Mouse (Mus musculus): Measurements from ENCODE around the gene Tfrc.

Tfrc gene

GRCm38 (mm10) chr16:32669243-32669642 lies 60.5 kb downstream of the Tfrc start:
- no peak for DNase-seq (ENCODE audit: low spot score in 2 of 2)

DNA sequence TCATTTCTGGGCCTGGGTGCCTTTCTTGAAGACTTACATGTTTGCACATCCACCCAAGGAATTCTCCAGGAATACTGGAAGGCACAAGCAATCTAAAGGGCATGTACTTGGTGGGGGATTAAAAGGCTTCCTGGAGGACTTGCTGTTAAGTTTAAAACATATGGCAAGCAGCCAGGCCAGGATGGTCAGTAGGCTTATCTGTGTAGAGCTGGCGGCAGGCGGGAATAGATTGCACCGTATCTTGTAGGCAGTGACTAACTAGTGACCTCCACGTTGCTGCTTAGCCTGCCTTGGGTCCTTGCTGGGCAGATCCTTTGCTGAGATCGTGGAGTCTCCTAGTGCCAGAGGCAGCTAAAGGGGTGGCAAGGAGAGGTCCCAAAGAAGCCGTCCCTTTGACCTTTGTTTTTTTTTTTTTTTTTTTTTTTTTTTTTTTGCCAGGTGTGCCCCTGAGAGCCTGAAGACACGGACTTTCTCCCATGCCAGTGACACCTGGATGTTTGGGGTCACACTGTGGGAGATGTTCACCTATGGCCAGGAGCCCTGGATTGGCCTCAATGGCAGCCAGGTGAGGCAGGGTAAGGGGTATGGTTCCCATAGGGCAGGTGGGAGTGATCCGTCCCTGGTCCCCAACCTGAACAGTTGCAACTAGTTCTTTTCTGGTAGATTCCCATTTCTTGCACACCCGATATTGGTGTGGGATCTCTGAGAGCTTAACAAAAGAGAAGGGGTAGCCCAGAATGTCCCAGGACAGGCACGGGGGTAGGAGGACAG lies 61.8 kb downstream of the Tfrc start:
- no peak for DNase-seq (ENCODE audit: low spot score in 2 of 2)

GRCm38 (mm10) chr16:32671206-32671887 lies 62.6 kb downstream of the Tfrc start:
- DNase-seq (ENCODE audit: low spot score in 2 of 2), result no peak

DNA sequence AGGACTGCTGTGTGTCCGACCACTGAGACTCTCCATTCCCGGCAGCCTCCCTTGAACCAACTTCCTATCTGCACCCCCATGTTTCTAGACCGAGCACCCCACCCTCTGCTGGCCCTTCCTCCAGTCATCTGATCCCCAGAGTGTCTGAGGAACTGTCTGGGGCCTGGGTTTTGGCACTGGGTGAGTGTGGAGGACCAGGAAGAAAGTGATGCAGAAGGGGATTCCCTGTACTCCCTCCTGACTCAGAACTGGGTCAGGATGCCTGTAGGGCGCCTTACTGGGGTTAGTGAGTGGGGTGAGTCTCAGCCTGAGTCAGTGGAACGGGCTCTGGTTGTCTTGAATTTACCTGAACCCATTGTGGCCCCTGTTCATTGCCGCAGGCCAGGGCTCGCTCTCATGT lies 63.5 kb downstream of the Tfrc start:
- no peak for DNase-seq (ENCODE audit: low spot score in 2 of 2)

DNA sequence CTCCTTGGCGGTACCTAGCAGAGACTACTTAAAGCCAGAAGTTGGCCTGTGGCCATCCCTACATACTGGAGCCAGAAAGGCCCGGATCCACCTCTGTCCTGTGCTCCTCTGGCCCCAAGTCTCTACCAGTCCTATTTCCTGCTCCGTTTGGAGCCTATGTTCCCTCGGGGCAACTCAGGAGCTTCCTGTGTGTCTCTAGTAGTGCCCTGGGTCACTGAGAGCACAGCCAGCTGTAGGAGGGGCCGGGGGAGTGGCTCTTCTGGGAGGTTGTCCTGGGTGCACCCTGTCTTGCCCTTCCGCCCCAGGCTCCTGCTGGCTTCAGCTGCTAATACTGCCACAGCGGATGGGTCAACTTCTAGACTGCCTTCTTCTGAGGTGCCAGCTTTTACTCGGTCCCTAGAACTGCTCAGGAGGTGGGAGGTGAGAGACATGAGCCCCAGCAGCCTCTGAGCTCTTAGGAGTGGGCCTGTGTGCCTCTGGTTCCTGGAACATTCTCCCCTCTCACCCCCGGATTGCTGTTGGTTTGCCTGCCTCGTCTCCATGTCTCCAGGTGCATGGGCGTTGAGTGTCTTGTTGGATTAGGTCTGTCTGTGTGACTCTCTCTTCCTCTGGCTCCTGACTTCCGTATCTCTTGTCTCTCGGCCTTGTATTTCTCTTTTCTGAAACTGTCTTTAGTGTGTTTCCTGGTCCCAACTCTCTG lies 64.3 kb downstream of the Tfrc start:
- DNase-seq (ENCODE audit: low spot score in 2 of 2), result no peak

DNA sequence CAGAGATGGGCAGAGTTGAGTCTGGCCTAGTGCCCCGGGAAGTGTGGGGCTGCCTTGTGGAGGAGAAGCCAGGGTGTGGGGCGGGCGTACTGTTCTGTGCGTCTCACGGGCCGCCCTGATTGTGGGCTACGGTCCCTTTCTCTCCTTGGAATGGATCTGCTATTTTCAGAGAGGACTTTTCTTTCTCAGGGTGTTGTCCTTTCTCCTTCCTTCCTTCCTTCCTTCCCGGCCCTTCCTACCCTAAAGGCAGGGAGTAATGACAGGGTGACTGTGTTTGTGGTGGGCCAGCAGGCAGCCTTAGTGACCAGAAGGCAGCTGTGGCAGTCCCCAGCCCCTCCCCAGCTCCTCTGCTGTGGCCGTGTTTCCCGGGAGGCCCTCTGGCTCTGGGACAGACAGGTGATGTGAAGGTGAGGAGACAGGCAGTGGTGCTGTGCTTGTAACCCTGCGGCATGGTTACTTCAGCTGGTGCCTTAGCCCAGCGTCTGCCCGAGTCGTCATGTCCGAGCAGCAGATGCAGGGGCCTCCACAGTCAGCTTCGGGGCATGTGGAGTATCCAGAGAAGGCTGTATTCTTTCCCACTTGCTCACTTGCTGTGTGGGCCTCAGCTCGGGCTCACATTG lies 65.5 kb downstream of the Tfrc start:
- no peak for DNase-seq (ENCODE audit: low spot score in 2 of 2)

DNA sequence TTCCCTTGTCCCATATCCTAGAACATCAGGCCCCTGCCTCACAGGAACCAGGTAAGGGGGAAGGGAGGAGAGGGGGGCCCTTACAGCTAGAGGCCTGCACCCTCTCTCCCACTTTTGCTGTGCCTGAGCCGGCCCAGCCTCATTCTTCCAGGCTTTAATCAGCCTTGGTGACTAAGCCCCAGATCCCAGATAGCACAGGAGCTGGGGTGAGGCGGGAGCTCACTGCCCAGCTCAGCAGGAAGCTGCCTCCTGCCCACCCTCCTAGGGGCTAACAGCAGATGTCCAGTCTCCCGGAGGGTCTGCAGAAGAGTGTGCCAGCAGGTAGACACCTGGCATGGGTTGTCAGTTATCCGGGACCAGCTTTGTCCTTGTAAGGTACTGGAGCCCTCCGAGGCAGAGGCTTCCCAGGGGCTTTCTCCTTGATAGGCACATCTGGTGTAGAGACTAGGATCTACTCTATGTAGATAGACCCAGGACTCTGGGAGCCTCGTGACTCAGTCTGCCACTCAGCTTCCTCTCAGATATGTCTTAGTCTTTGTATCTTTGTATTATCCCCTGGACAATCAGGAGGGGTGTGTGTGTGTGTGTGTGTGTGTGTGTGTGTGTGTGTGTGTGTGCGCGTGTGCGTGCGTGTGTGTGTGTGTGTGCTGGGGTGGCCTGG lies 68.5 kb downstream of the Tfrc start:
- DNase-seq (ENCODE audit: low spot score in 2 of 2), result no peak

GRCm38 (mm10) chr16:32677903-32678302 lies 69.2 kb downstream of the Tfrc start:
- no peak for DNase-seq (ENCODE audit: low spot score in 2 of 2)

DNA sequence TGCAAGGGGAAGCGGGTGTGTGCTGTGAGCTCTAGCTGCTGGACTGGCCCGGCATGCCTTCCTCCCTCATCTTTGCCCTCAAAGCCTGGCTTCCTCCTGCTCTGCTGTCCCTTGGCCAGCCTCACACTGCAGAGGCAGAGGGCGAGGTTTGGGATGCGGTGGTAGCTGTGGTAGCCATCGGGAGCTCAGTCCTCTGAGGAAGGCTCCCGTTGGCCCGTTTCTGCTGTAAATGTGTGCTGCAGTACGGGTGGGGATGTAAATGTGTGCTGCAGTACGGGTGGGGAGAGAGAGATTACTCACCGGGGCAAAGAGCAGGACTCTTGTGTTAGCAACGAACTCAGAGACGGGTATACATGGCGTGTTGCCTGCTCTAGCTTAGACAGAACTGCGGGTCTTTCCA lies 70.1 kb downstream of the Tfrc start:
- DNase-seq (ENCODE audit: low spot score in 2 of 2), result no peak

DNA sequence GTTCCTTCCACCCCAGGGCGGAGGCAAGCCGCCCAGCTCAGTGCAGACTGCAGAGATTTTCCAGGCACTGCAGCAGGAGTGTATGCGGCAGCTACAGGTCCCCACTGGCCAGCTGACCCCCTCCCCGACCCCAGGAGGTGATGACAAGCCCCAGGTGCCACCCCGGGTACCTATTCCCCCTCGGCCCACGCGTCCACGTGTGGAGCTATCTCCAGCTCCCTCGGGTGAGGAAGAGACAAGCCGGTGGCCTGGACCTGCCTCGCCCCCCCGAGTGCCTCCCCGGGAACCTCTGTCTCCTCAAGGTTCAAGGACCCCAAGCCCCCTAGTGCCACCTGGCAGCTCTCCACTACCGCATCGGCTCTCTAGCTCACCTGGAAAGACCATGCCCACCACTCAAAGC lies 71.3 kb downstream of the Tfrc start:
- no peak for DNase-seq (ENCODE audit: low spot score in 2 of 2)

GRCm38 (mm10) chr16:32680806-32681205 lies 72.1 kb downstream of the Tfrc start:
- no peak for DNase-seq (ENCODE audit: low spot score in 2 of 2)

GRCm38 (mm10) chr16:32682194-32682593 lies 73.5 kb downstream of the Tfrc start:
- DNase-seq (ENCODE audit: low spot score in 2 of 2), result peak in 1 of 2 experiments; percentile 74
